Mouse (Mus musculus): ENCODE data around the gene Acp5.

GRCm38 (mm10) chr9:22116086-22116485, 19.4 kb downstream of the Acp5 start:
- TF ChIP-seq ZNF384 (IDR thresholded peaks at IDR 0.05; ENCODE audit: low read depth, low read length): no peak
- TF ChIP-seq POLR2A (IDR thresholded peaks at IDR 0.05; ENCODE audit: low read depth, low read length): no peak
- no peak for TF ChIP-seq EP300 (IDR thresholded peaks at IDR 0.05; ENCODE audit: low read length)
- TF ChIP-seq CTCF (conservative IDR thresholded peaks at IDR 0.05 in 1 of 2, IDR thresholded peaks at IDR 0.05 in 1 of 2; ENCODE audit: low read depth in 2 of 2, low read length in 2 of 2): no peak
- TF ChIP-seq CHD1 (IDR thresholded peaks at IDR 0.05; ENCODE audit: low read depth, low read length): no peak
- TF ChIP-seq UBTF (IDR thresholded peaks at IDR 0.05; ENCODE audit: low read depth, low read length): no peak
- TF ChIP-seq USF1 (IDR thresholded peaks at IDR 0.05; ENCODE audit: low read depth, low read length): no peak
- TF ChIP-seq E2F4 (IDR thresholded peaks at IDR 0.05; ENCODE audit: insufficient replicate concordance, low read depth, low read length): no peak
- TF ChIP-seq NELFE (IDR thresholded peaks at IDR 0.05; ENCODE audit: low read depth, low read length): no peak

Measured in CH12.LX (cell line).